Mouse (Mus musculus) induced T-regulatory cell, adult 2 months (primary cell): ENCODE measurements around the gene Gm42715.

ENCODE experiments used
- DNase-seq: peaks from one replicate; pipeline ENCODE4 v3.0.0-alpha.2; 2012; ENCODE audit warnings: low read depth

Gm42715 gene

DNA sequence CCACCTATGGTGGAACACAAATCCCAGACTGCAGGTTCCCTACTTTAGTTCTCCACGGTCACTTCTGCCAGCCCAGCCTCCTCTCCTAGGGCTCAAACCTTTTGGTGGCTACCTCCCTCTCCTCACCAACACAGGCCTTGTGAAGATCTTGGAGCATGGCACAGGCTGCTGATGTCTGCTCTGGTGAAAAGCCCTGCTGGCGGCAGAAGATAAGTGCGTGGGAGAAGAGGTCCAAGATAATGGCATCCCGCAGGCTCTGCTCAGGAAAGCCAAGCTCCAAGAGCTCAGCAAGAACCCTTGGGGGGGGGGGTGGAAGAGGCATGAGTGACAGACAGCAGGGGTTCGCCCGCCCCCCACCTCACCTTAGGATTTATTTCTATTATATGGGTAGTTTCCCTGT lies 66.8 kb downstream of the Gm42715 start:
- DNase-seq = no peak

DNA sequence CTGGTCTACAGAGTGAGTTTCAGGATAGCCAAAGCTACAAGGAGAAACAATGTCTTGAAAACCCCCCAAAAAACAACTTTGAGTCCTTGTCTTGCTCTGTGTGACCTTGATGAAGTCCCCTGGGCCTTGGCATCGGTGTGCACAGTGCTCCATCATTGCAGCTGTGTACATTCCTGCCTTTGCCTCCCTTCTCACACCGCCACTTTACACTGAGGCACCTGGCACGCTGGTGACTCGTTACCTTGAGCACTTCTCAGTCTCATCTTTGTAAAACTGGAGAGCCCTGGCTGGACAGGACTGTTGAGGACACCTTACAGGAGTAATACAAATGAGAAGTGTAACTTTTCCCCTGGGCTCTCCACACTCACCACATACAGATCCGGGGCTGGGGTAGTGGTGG lies 67.8 kb downstream of the Gm42715 start:
- DNase-seq = no peak

DNA sequence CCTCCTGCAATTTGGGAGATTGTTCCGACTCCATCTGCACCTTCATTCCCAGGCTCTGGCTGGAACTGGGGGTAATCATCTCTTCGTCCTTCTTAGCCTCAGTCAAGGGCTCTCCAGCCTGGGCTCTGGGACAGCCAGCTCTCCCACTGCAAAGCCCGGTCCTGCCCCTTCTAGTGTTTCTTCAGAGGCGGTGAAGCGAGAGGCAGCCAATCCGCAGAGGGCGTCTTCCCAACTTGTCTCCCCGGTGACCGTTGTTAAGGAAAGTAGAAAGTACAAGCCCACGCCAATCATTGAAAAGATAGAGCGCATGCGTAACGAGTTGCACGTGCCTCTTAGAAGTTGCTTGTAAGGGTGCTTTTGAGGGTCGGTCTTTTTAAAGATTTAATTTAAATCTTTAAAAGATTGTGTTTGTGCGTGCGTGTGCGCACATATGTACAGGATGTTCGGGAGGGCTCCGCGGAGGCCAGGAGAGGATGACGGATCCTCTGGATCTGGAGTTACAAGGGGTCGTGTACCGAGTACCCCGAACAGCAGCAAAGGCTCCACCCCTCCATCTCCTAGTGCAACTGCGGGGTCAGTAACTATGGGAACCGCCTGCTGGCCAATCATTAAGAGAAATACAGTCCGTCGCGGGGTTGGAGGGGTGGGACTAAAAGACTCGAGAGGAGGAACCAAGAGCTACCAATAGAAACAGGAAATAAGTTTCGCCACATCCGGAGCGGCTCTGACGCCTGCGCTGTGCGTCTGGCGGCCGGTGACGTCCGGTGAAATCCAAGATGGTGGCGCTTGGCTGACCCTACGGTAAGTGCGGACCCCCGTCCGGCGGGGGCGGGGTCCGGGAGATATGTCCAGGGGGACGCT lies 68.9 kb downstream of the Gm42715 start, which contains the start of the genes Ccdc189 and Rnf40:
Ccdc189 (minus strand) TSS at position 585 of the 861 bp plus-strand sequence.
Rnf40 (plus strand) TSS at position 757 of the 861 bp plus-strand sequence.
- peak; percentile 98 for DNase-seq

DNA sequence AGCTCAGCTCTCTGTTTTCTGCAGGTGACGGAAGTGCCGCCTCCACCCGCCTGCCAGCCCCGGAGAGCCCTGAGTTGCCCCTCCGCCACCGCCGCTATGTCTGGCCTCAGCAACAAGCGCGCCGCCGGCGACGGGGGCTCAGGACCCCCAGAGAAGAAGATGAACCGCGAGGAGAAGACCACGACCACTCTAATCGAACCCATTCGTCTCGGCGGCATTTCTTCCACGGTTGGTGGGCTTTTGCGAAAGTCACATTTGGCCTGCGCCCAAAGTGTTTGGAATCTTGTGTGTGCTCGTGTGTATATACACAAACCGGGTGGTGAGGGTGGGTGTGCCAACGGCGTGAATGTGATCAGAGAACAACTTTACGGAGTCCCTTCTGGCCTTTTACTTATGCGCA lies 69.5 kb downstream of the Gm42715 start:
- DNase-seq = no peak

DNA sequence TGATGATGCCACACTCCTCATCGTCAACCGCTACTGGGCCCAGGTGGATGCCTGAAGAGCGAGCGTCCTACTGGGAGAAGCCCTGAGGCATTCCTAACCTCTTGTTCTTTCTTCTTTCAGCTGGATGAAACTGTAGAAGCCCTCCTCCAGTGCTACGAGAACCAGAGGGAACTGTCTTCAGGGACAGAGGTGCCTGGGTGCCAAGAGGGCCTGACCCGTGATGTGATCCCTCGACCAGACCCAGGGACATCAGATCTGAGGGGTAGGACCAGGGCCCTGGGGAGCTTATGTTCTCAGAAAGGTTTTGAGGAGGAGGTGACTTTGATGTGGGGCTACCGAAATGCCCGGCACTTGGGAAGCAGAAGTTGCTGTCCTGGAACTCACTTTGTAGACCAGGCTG lies 70.3 kb downstream of the Gm42715 start:
- no peak for DNase-seq

DNA sequence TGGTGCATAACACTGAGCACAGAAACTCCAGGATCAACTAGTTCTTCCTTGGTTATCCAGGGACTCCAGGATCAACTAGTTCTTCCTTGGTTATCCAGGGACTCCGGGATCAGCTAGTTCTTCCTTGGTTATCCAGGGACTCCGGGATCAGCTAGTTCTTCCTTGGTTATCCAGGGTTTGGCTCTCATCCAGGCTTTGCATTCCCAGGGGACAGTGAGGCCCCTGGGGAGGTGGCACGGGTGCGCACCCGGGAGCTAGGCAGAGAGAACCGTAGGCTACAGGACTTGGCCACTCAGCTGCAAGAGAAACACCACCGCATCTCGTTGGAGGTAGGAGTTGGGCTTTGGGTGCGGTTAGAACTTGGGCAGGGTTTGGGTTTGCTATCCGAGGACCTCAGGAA lies 71.7 kb downstream of the Gm42715 start:
- DNase-seq = no peak

DNA sequence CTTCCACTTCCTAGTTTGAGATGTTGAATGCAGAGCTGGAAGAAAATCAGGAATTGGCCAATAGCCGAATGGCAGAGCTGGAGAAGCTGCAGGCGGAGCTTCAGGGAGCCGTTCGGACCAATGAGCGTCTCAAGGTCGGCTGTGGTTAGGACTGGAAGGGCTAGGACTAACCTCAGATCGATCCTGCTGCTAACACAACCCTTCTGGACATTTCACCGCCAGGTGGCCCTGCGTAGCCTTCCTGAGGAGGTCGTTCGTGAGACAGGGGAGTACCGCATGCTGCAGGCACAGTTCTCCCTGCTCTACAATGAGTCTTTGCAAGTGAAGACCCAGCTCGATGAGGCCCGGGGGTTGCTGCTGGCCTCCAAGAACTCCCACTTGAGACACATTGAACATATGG lies 73.2 kb downstream of the Gm42715 start:
- no peak for DNase-seq

DNA sequence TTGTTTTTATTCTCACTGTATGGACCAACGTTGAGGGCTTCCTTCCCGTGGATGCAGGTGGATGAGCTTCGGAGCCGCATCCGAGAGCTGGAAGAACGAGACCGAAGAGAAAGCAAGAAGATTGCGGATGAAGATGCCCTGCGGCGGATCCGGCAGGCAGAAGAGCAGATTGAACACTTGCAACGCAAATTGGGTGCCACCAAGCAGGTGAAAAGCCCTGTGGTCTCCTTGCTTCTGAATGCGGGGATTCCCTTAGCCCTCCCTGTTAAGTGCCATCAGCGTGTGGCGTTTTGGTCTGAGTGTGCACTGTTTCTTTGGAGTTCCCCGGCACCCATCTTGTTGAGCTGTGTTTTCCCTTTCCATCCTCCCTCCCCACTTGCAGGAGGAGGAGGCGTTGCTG lies 77.4 kb downstream of the Gm42715 start:
- no peak for DNase-seq

DNA sequence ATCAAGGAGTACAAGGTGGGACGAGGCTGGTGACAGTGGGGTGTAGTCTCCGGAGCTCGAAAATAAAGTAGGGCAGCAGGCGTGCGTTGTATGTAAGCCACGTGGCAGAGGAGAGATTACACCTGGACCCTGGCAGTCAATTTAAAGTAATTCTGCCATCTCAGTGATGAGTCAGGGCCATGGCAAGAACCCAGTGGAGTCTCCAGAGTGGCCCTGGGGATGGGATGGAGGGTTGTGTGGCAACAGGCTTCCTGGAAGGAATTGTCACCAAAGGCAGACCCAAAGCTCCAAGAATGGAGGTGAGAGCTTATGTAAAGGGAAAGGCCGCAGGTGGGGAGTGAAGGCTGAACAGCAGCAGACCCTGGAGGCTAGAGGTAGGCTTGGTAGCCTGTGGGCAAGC lies 81.2 kb downstream of the Gm42715 start:
- DNase-seq = no peak

DNA sequence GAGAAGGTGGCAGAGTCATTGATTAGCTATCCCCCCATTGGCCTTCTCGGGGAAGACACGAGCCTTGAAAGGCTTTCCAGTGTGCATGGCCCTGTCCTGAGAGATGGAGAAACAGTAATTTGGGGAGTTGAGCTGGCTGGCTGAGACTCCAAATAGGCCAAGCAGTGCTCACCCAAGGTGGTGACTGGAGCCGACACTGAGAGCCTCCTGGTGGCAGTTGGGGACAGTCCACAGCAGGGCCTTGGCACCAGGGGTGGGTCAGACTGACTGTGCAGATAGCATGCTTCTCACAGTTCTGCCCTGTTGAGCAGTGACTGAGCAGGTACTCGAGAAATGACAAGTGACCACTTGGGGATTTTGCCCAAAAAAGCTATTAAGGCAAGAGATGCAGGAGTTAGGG lies 82.4 kb downstream of the Gm42715 start:
- no peak for DNase-seq

DNA sequence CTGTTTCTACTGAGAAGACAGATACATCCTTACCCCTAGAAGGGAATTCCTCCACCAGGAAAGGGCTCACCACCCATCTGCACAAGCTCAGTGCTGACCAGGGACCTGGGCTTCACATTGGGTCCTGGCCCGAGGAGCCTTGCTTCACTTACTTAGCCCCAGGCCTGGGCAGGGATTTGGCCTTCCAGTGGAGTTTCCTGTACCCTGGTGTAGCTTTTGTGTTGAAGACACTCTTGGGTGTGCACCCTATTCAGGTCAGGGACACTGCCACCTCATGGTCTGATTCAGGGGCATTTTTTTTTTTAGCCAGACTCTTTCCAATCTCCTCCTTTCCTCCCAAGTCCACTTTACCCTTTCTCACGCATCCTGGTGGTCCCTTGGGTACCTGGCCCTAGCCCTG lies 83.5 kb downstream of the Gm42715 start:
- DNase-seq = no peak

DNA sequence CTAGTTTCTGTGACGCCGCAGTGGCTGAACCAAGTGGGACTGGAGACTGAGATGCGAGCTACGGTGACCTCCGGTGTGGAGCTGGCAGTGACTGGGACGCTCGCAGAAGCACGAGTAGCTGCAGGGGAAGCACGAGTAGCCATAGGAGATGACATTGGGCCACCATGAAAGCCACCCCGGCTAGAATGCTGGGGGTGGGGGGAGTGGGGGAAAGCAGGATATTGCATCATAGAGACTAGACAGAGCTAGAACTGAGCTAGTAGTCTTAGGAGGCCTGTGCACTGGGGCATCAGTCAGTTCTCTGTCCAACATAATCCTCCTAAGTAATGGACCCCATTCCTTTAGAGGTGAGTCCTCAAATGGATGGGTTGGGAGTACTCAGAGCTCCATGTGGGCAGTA lies 84.9 kb downstream of the Gm42715 start:
- no peak for DNase-seq

DNA sequence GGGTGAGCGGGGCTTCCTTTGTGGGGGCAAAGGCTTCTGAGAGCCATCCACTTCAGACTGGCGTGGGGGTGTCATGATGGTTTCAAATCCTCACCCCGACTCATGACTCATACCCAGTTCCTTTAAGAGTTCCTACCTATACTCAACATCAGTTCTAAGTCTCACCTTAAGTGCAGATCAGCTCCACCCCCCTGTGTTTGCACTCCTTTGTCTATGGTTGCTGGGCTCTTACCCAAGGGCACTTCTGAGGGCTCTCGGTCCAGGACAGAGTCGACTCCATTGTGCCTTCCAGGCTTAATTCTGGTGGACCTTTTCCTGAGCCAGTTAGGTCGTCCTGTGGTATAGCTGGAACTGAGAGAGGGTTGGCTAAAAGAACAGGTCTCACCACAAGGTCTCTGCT lies 87.8 kb downstream of the Gm42715 start:
- no peak for DNase-seq

DNA sequence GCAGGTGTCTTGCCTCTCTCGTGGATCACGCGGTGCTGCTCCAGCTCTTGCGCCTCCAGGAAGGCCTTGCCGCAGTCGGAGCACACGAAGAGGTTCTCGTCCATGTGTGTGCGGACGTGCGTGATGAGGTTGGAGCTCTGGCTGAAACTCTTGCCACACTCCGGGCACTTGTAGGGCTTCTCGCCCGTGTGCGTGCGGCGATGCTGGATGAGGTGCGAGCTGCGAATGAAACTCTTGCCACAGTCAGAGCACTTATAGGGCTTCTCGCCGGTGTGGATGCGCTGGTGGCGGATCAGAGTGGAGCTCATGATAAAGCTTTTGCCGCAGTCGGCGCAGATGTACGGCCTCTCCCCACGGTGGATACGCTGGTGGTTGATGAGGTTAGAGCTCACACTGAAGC lies 91.6 kb downstream of the Gm42715 start:
- DNase-seq = no peak

DNA sequence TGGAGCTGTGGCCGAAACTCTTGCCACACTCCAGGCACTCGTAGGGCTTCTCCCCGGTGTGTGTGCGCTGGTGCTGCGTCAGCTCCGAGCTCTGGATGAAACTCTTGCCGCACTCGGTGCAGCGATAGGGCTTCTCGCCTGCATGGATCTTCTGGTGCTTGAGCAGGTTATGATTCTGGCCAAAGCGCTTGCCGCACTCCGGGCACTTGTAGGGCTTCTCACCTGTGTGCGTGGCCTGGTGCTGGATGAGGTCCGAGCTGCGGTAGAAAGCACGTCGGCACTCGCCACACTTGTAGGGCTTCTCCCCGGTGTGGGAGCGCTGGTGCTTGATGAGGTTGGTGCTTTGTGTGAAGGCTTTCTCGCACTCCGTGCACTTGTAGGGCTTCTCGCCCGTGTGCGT lies 92.2 kb downstream of the Gm42715 start:
- DNase-seq = no peak

DNA sequence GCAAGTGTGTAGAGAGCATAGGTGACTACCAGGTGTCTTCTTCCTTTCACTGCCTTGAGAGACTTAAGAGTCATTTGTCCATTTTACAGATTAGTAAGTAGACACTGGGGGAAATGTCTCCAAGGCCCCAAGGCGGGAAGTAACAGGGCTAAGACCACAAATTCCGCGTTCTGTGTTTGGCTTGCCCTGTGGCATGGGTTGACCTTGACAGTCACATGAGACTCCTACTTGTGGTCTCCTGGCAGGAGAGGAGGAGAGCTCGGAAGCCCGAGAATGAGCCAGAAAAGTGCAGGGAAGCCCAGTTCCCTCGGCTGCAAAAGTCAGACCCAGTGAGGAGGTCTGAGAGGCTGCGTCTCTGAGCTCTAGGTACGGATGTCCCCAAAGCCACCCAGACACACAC lies 94.1 kb downstream of the Gm42715 start:
- DNase-seq = no peak

DNA sequence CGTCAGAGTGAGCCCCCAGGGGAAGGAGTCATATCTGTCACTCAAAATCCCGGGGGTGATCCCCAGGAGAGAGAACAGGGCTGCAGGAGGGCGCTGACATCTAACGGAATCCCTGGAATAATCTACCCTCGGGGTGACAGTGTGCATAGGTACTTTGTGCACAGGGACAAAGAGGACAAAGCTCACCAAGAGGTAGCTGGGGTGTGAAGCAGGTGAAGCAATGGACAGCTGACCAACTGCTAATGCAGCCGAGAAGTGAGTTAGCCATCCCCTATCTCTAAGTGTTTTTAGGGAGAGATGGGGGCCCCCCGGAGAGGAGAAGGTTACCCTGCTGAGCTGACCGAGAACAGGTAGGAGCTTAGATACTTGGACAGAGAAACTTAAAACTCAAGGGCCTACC lies 94.7 kb downstream of the Gm42715 start:
- no peak for DNase-seq

DNA sequence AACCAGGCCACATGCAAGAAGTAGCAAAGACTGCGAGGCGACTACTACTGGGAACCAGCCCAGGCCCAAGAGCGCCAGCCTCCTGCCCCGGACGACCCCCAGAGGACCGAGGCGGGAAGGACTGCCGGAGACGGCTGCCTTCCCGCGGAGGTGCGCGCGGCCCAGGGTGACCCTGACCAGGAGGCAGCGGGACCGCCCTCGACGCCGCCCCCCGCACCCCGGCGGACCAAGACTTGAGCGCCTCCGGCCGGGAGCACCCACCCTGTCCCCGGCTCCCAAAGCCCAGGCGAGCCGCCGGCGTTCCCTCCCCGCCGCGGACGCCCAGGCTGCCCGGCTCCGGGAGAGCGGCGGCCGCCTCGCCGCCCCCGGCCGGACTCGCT lies 95.1 kb downstream of the Gm42715 start:
- DNase-seq = peak; percentile 33

DNA sequence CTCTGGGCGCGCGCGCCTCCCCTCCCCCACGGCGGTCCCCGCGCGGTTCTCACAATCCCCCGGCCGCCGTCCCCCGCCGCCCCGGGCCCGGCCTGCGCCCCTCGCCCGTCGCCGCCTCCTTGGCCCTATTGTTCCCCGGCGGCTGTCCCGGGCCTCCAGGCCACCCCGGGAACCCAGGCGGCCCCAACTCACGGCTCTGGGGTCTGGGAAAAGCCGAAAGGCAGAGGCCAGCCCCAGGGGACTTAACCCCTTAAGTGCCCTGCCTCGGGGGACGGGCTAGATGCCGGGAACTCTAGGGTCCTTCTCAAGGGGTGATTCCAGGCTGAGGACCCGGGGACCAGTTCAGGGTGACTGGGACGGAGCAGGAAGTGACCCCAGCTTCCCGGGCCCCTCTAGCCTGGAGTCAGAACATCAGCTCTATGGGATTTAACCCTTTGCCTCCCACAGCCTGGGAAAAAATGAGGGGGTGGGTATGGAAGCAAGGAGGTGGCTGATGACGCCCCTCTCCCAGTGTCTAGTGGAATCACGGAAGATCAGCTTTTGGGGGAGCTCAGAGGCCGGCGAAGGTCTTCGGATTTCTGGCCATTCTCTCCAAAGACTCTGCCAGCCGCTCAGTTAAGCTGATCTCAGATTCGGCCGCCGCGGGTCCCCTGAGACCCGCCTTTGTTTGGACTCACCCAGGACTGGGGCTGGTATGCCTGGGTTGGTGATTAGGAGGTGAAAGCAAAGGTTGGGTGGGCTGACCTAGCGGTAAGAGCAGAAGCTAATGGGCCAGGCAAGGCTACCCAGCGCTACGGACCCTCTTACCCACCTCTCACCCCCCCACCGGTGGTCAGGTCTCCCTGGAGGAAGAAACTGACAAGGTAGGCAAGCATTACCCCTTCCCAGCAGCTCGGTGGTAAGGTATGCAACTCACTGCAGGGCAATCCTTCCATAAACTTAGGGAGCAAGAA lies 95.8 kb downstream of the Gm42715 start, which contains the start of gene Zfp629:
Zfp629 (minus strand) TSS at position 907 of the 953 bp plus-strand sequence.
- DNase-seq = peak; percentile 37

DNA sequence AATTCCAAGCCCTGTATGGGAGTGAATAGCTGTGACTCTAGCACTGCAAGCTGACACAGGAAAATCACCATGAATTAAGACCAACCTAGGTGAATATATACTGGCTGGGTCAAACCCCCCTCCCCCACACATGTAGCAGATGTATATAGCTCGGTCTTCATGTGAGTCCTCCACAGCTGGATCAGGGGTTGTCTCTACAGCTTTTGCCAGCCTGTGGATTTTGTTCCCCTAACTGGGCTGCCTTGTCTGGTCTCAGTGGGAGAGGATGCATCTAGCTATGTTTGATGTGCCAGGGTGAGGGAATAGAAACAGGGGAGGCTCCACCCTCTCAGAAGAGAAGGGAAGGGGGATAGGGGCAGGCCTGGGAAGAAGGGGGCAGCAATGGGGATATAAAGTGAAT lies 97.0 kb downstream of the Gm42715 start:
- DNase-seq = no peak
